Comparison of ENCODE assay signal across 27 mouse cellular contexts in the genomic region with DNA sequence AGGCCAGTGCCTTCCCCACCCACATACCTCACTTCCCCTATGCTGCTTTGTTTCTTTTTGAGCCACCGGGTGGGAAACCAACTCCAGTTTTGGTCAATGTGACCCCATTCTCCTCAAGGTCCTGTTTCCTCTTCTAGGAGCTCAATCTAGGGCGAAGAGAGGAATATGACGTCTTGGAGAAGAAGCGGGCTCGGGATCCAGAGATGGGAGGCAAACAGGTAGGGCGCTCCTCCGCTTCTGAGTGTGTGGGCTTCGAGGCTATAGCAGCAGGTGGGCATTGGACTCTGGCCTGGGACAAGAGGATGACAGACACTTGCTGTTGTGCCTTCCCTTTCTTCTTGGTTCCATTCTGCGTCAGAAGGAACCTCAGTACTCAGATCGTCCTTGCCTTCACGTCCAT.
A peak's percentile ranks its signal among the peaks of the same experiment; 100 is the strongest.
DNase-seq lines count a peak whose midpoint lies in the region; ATAC-seq and TF ChIP-seq lines count a peak whose summit lies in the region.
"Had no signal": no experiment of that assay in that cellular context is flagged by ENCODE, and none has a peak within 500 bp of the region (broad histone marks: within the 10 kb centered on the region; RNA-seq: fewer than 3 reads in every experiment).

No protein-coding gene starts in this region.

- peaks cover 36% of the 10 kb centered on the region for H3K4me1 ChIP-seq in forebrain, embryonic 10.5 days
- H3K4me1 ChIP-seq in forebrain, embryonic 15.5 days, result peaks cover 9% of the 10 kb centered on the region
- H3K4me1 ChIP-seq in liver, embryonic 11.5 days (replicated peaks; ENCODE audit: control insufficient read depth, insufficient read depth, low read length), result peaks cover 10% of the 10 kb centered on the region
- H3K4me1 ChIP-seq in liver, postnatal 0 days (ENCODE audit: insufficient read depth), result no peaks in the 10 kb centered on the region
- H3K4me1 ChIP-seq: embryonic facial prominence, embryonic 15.5 days had no signal

- no peak for ATAC-seq in forebrain, embryonic 15.5 days (replicated peaks)
- no peak for ATAC-seq in liver, embryonic 11.5 days (replicated peaks; ENCODE audit: low FRiP score)
- no peak for ATAC-seq in liver, postnatal 0 days
- ATAC-seq: activated CD4-positive, CD25-positive, alpha-beta regulatory T cell, adult 4 months; CD4-positive, CD25-positive, alpha-beta regulatory T cell, adult 4 months; forebrain, embryonic 16.5 days; Patski had no signal

- no peaks in the 10 kb centered on the region for H3K9me3 ChIP-seq in forebrain, embryonic 10.5 days
- no peaks in the 10 kb centered on the region for H3K9me3 ChIP-seq in forebrain, embryonic 15.5 days
- H3K9me3 ChIP-seq in liver, embryonic 11.5 days (ENCODE audit: control insufficient read depth, low read length), result no peaks in the 10 kb centered on the region
- H3K9me3 ChIP-seq in liver, postnatal 0 days (ENCODE audit: low read length), result no peaks in the 10 kb centered on the region
- H3K9me3 ChIP-seq: embryonic facial prominence, embryonic 13.5 days; embryonic facial prominence, embryonic 15.5 days; forebrain, embryonic 12.5 days; G1E had no signal

- peak; percentile 11 for DNase-seq in forebrain, embryonic 10.5 days (ENCODE audit: extremely low spot score, low spot score)
- peak; percentile 2 for DNase-seq in gastrocnemius, postnatal 25 days
- no peak for DNase-seq in gastrocnemius, postnatal 14 days
- DNase-seq in liver, embryonic 11.5 days (ENCODE audit: low spot score), result peak; percentile 27
- DNase-seq in liver, postnatal 0 days, result no peak
- DNase-seq: adrenal gland, adult 8-10 months; adrenal gland, postnatal 14 days; adrenal gland, postnatal 36 days; B cell, adult 2 months; cerebellum, adult 11 months; cerebellum, adult 18-20 months; cerebellum, adult 8-10 months; cerebellum, adult 9-11 months; cerebellum, postnatal 14 days; cerebellum, postnatal 36 days; embryo, embryonic 11 days had no signal

- H3K27me3 ChIP-seq in forebrain, embryonic 10.5 days (ENCODE audit: poor library complexity, severe bottlenecking), result peaks cover 56% of the 10 kb centered on the region
- no peaks in the 10 kb centered on the region for H3K27me3 ChIP-seq in forebrain, embryonic 15.5 days
- no peaks in the 10 kb centered on the region for H3K27me3 ChIP-seq in liver, embryonic 11.5 days (replicated peaks; ENCODE audit: control insufficient read depth, insufficient read depth, low read length)
- H3K27me3 ChIP-seq in liver, postnatal 0 days (ENCODE audit: insufficient read depth, low read length), result no peaks in the 10 kb centered on the region
- H3K27me3 ChIP-seq: CH12.LX; embryonic facial prominence, embryonic 13.5 days; Patski had no signal

- TF ChIP-seq CTCF in liver, postnatal 0 days (IDR thresholded peaks at IDR 0.05; ENCODE audit: low read depth), result no peak

- no peak overlapping the region for H3K27ac ChIP-seq in forebrain, embryonic 10.5 days
- no peak overlapping the region for H3K27ac ChIP-seq in forebrain, embryonic 15.5 days (replicated peaks)
- no peak overlapping the region for H3K27ac ChIP-seq in liver, embryonic 11.5 days (ENCODE audit: low read depth, low read length)
- no peak overlapping the region for H3K27ac ChIP-seq in liver, postnatal 0 days (ENCODE audit: low read depth)
- H3K27ac ChIP-seq: embryonic facial prominence, embryonic 13.5 days; embryonic facial prominence, embryonic 15.5 days; forebrain, embryonic 12.5 days had no signal

- TF ChIP-seq EP300 in liver, postnatal 0 days (IDR thresholded peaks at IDR 0.05; ENCODE audit: low read depth), result no peak

- 95% methylated on average over 11 of the region's 11 CpGs for WGBS in forebrain, embryonic 10.5 days
- WGBS in forebrain, embryonic 15.5 days, result 92% methylated on average over 11 of the region's 11 CpGs
- 92% methylated on average over 11 of the region's 11 CpGs for whole genome bisulfite sequencing in liver, embryonic 11.5 days
- 85% methylated on average over 11 of the region's 11 CpGs for WGBS in liver, postnatal 0 days (ENCODE audit: insufficient replicate concordance)

- intact Hi-C loops in gastrocnemius, postnatal 14 days (cut with DNase I; ENCODE audit: low total_unique reads), result loop anchor here (5.0 to 10.0 kb wide), 3 partner anchors 75 to 295 kb away; no protein-coding TSS in a partner anchor

- H3K9ac ChIP-seq in forebrain, embryonic 15.5 days (replicated peaks), result no peak overlapping the region
- H3K9ac ChIP-seq in liver, embryonic 11.5 days (ENCODE audit: low read depth, low read length), result no peak overlapping the region
- H3K9ac ChIP-seq in liver, postnatal 0 days (replicated peaks), result no peak overlapping the region
- H3K9ac ChIP-seq: embryonic facial prominence, embryonic 13.5 days; embryonic facial prominence, embryonic 15.5 days; forebrain, embryonic 12.5 days had no signal

- no peak overlapping the region for H3K4me3 ChIP-seq in forebrain, embryonic 10.5 days
- H3K4me3 ChIP-seq in forebrain, embryonic 15.5 days, result no peak overlapping the region
- no peak overlapping the region for H3K4me3 ChIP-seq in liver, embryonic 11.5 days (ENCODE audit: low read depth, low read length)
- no peak overlapping the region for H3K4me3 ChIP-seq in liver, postnatal 0 days (ENCODE audit: low read depth, low read length)
- H3K4me3 ChIP-seq: embryonic facial prominence, embryonic 13.5 days; embryonic facial prominence, embryonic 15.5 days; erythroblast, embryonic 14.5 days; forebrain, embryonic 12.5 days had no signal

- no peaks in the 10 kb centered on the region for H3K36me3 ChIP-seq in forebrain, embryonic 10.5 days (replicated peaks)
- H3K36me3 ChIP-seq in forebrain, embryonic 15.5 days, result no peaks in the 10 kb centered on the region
- no peaks in the 10 kb centered on the region for H3K36me3 ChIP-seq in liver, embryonic 11.5 days (ENCODE audit: control insufficient read depth, insufficient read depth, low read length)
- no peaks in the 10 kb centered on the region for H3K36me3 ChIP-seq in liver, postnatal 0 days (replicated peaks; ENCODE audit: insufficient read depth, low read length)
- H3K36me3 ChIP-seq: embryonic facial prominence, embryonic 13.5 days; embryonic facial prominence, embryonic 15.5 days; forebrain, embryonic 12.5 days had no signal

- H3K4me2 ChIP-seq in forebrain, embryonic 15.5 days (replicated peaks), result no peak overlapping the region
- no peak overlapping the region for H3K4me2 ChIP-seq in liver, embryonic 11.5 days
- no peak overlapping the region for H3K4me2 ChIP-seq in liver, postnatal 0 days (ENCODE audit: low read depth, low read length)
- H3K4me2 ChIP-seq: embryonic facial prominence, embryonic 13.5 days; embryonic facial prominence, embryonic 15.5 days; forebrain, embryonic 12.5 days had no signal

Comparison
In these comparisons a context has a peak if more than half of its experiments do, and no peak if none do; other contexts are left out.
1. DNase-seq: peak in forebrain, embryonic 10.5 days (single experiment), gastrocnemius, postnatal 25 days (single experiment) and liver, embryonic 11.5 days (single experiment); none in gastrocnemius, postnatal 14 days (single experiment) and liver, postnatal 0 days (single experiment).